Comparison of ENCODE assay signal across 19 mouse cellular contexts in the genomic region with DNA sequence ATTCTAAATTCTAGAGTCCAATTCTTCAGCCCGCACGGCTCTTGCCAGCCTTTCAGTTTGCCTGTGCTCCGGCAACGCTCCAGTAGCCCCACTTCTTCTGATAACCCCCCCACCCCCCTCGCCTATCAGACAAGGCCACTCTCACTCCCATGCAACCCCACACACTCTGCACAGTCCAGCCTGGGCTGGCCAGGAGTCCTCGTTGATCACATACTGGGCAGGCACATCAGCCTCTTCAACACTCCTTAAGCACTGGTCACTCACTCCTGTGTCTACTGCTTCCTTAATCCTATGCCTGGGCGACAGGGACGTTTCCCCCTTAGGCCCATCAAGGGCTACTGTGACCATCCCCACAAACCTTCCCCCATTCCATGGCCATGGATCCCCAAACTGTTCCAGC.
DNase-seq lines count a peak whose midpoint lies in the region; ATAC-seq lines count a peak whose summit lies in the region.
"Had no signal": no experiment of that assay in that cellular context is flagged by ENCODE, and none has a peak within 500 bp of the region (broad histone marks: within the 10 kb centered on the region; RNA-seq: fewer than 3 reads in every experiment).

No protein-coding gene starts in this region.

- no peak overlapping the region for H3K4me2 ChIP-seq in forebrain, embryonic 12.5 days
- H3K4me2 ChIP-seq in forebrain, embryonic 14.5 days (ENCODE audit: low read length), result no peak overlapping the region
- H3K4me2 ChIP-seq in heart, embryonic 14.5 days (ENCODE audit: low read length), result peak overlapping the region; percentile 23; the same call in 1 of the 2 replicates
- no peak overlapping the region for H3K4me2 ChIP-seq in kidney, embryonic 16.5 days (replicated peaks; ENCODE audit: low read depth, low read length)
- H3K4me2 ChIP-seq: neural tube, embryonic 15.5 days had no signal

- 86% methylated on average over 8 of the region's 8 CpGs for WGBS in forebrain, embryonic 12.5 days
- 88% methylated on average over 8 of the region's 8 CpGs for WGBS in forebrain, embryonic 14.5 days
- WGBS in heart, embryonic 14.5 days, result 56% methylated on average over 8 of the region's 8 CpGs
- 83% methylated on average over 8 of the region's 8 CpGs for WGBS in kidney, embryonic 16.5 days

- H3K9me3 ChIP-seq in forebrain, embryonic 12.5 days, result no peaks in the 10 kb centered on the region
- H3K9me3 ChIP-seq in forebrain, embryonic 14.5 days (replicated peaks; ENCODE audit: control insufficient read depth, low read length), result no peaks in the 10 kb centered on the region
- no peaks in the 10 kb centered on the region for H3K9me3 ChIP-seq in heart, embryonic 14.5 days (ENCODE audit: control insufficient read depth, low read length)
- H3K9me3 ChIP-seq in kidney, embryonic 16.5 days (ENCODE audit: low read length), result no peaks in the 10 kb centered on the region
- H3K9me3 ChIP-seq: forebrain, embryonic 10.5 days; midbrain, embryonic 10.5 days; neural tube, embryonic 15.5 days had no signal

- H3K27ac ChIP-seq in forebrain, embryonic 12.5 days, result no peak overlapping the region
- H3K27ac ChIP-seq in forebrain, embryonic 14.5 days (ENCODE audit: low read depth, low read length), result no peak overlapping the region
- H3K27ac ChIP-seq in heart, embryonic 14.5 days (replicated peaks in 1 of 2; ENCODE audit: control insufficient read depth in 1 of 2, insufficient read depth in 1 of 2, low read depth in 2 of 2, low read length in 2 of 2), result no peak overlapping the region
- no peak overlapping the region for H3K27ac ChIP-seq in kidney, embryonic 16.5 days (ENCODE audit: low read length)
- H3K27ac ChIP-seq: forebrain, embryonic 10.5 days; gastrocnemius, adult 2 months; hindbrain, postnatal 0 days; midbrain, embryonic 10.5 days; neural tube, embryonic 15.5 days had no signal

- 0 out of 2 replicates have a peak, but pooled peaks have one; percentile 33 for ATAC-seq in forebrain, embryonic 12.5 days (ENCODE audit: low FRiP score)
- ATAC-seq in forebrain, embryonic 14.5 days, result no peak
- ATAC-seq in heart, embryonic 14.5 days (ENCODE audit: insufficient number of reproducible peaks, insufficient read depth, low FRiP score, low read depth), result 0 out of 2 replicates have a peak, but pooled peaks have one; percentile 17
- peak; percentile 54 for ATAC-seq in kidney, embryonic 16.5 days (ENCODE audit: low FRiP score, low TSS enrichment)
- ATAC-seq: CD4-positive, CD25-positive, alpha-beta regulatory T cell, adult 4 months; intestine, embryonic 16.5 days had no signal

- no peaks in the 10 kb centered on the region for H3K4me1 ChIP-seq in forebrain, embryonic 12.5 days
- H3K4me1 ChIP-seq in forebrain, embryonic 14.5 days (ENCODE audit: control insufficient read depth, insufficient read depth, low read length), result no peaks in the 10 kb centered on the region
- no peaks in the 10 kb centered on the region; a peak in 1 of 4 replicates for H3K4me1 ChIP-seq in heart, embryonic 14.5 days (ENCODE audit: control insufficient read depth in 2 of 2, insufficient read depth in 2 of 2, low read length in 2 of 2)
- H3K4me1 ChIP-seq in kidney, embryonic 16.5 days (ENCODE audit: insufficient read depth, low read length), result no peaks in the 10 kb centered on the region
- H3K4me1 ChIP-seq: forebrain, embryonic 10.5 days; midbrain, embryonic 10.5 days; neural tube, embryonic 15.5 days had no signal

- H3K27me3 ChIP-seq in forebrain, embryonic 12.5 days, result no peaks in the 10 kb centered on the region
- no peaks in the 10 kb centered on the region for H3K27me3 ChIP-seq in forebrain, embryonic 14.5 days (replicated peaks; ENCODE audit: control insufficient read depth, insufficient read depth, low read length)
- H3K27me3 ChIP-seq in heart, embryonic 14.5 days (ENCODE audit: control insufficient read depth, insufficient read depth, low read length), result no peaks in the 10 kb centered on the region
- no peaks in the 10 kb centered on the region for H3K27me3 ChIP-seq in kidney, embryonic 16.5 days (ENCODE audit: insufficient read depth, low read length)
- H3K27me3 ChIP-seq: neural tube, embryonic 15.5 days had no signal

- DNase-seq in forebrain, embryonic 14.5 days (ENCODE audit: low spot score), result no peak
- DNase-seq in heart, adult 9 months (ENCODE audit: low spot score in 2 of 2), result no peak
- no peak for DNase-seq in kidney, adult 8-10 months
- peak; percentile 37 for DNase-seq in 416B (ENCODE audit: low read depth)
- no peak for DNase-seq in cerebellum, adult 8-10 months
- DNase-seq: cerebellum, adult 9-10 months; gastrocnemius, adult 2 months; lung, adult 18-20 months; right cerebral cortex, adult 18-20 months; thymus, postnatal 14 days had no signal

- no peak overlapping the region for H3K9ac ChIP-seq in forebrain, embryonic 12.5 days
- H3K9ac ChIP-seq in forebrain, embryonic 14.5 days (ENCODE audit: low read length), result no peak overlapping the region
- no peak overlapping the region for H3K9ac ChIP-seq in heart, embryonic 14.5 days (ENCODE audit: low read length)
- no peak overlapping the region for H3K9ac ChIP-seq in kidney, embryonic 16.5 days (replicated peaks; ENCODE audit: low read length)
- H3K9ac ChIP-seq: neural tube, embryonic 15.5 days had no signal

- no peaks in the 10 kb centered on the region for H3K36me3 ChIP-seq in forebrain, embryonic 12.5 days (replicated peaks)
- H3K36me3 ChIP-seq in forebrain, embryonic 14.5 days (ENCODE audit: control insufficient read depth, insufficient read depth, low read length), result no peaks in the 10 kb centered on the region
- no peaks in the 10 kb centered on the region for H3K36me3 ChIP-seq in heart, embryonic 14.5 days (ENCODE audit: control insufficient read depth, insufficient read depth, low read length)
- H3K36me3 ChIP-seq in kidney, embryonic 16.5 days (ENCODE audit: insufficient read depth, low read length), result no peaks in the 10 kb centered on the region
- H3K36me3 ChIP-seq: forebrain, embryonic 10.5 days; midbrain, embryonic 10.5 days; neural tube, embryonic 15.5 days had no signal

- no peak overlapping the region for H3K4me3 ChIP-seq in forebrain, embryonic 12.5 days (replicated peaks)
- no peak overlapping the region for H3K4me3 ChIP-seq in forebrain, embryonic 14.5 days (ENCODE audit: low read depth, low read length)
- no peak overlapping the region for H3K4me3 ChIP-seq in heart, embryonic 14.5 days (ENCODE audit: control insufficient read depth in 1 of 2, insufficient read depth in 1 of 2, low read depth in 1 of 2, low read length in 2 of 2)
- H3K4me3 ChIP-seq in kidney, embryonic 16.5 days (ENCODE audit: low read length), result no peak overlapping the region
- H3K4me3 ChIP-seq: forebrain, embryonic 10.5 days; gastrocnemius, adult 2 months; midbrain, embryonic 10.5 days; neural tube, embryonic 15.5 days had no signal
